Comparison of ENCODE assay signal across 22 mouse cellular contexts in the genomic region with DNA sequence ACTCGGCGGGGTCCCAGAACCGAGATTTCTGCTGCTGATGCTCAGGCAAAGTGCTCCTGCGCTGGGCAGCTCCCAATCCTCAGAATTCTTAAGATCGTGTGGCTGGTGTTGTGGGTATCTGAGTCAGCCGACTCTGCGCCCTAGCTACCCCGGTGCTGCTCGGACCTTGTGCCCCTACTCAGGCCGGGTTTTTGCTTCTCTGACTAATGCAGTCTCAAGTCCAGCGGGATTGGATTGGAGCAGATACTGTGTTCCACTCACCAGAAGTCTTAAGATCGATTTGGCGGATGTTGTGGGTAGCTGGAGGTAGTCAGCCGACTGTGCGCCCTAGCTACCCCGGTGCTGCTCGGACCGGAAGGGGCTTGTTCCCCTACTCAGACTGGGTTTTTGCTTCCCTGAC.
"Had no signal": no experiment of that assay in that cellular context is flagged by ENCODE, and none has a peak within 500 bp of the region (broad histone marks: within the 10 kb centered on the region; RNA-seq: fewer than 3 reads in every experiment).

No protein-coding gene starts in this region.

- H3K4me3 ChIP-seq: gastrocnemius, adult 2 months; heart, embryonic 13.5 days; heart, embryonic 15.5 days; hindbrain, embryonic 10.5 days; hindbrain, embryonic 12.5 days; intestine, embryonic 15.5 days; layer of hippocampus, adult 2 months; limb, embryonic 13.5 days; limb, embryonic 15.5 days; liver, embryonic 12.5 days had no signal

- H3K9me3 ChIP-seq: heart, embryonic 13.5 days; heart, embryonic 15.5 days; hindbrain, embryonic 10.5 days; hindbrain, embryonic 12.5 days; intestine, embryonic 15.5 days; limb, embryonic 13.5 days; limb, embryonic 15.5 days; liver, embryonic 12.5 days had no signal

- H3K27me3 ChIP-seq: heart, embryonic 13.5 days; heart, embryonic 15.5 days; hindbrain, embryonic 12.5 days; intestine, embryonic 15.5 days; limb, embryonic 13.5 days; limb, embryonic 15.5 days; liver, embryonic 12.5 days had no signal

- DNase-seq: gastrocnemius, adult 2 months; gastrocnemius, postnatal 10 days; gastrocnemius, postnatal 25 days; heart, adult 18-20 months; heart, postnatal 4 days; kidney, adult 18-20 months; kidney, adult 8-10 months; kidney, postnatal 10 days; kidney, postnatal 25 days; kidney, postnatal 4 days; layer of hippocampus, adult 9-11 months; layer of hippocampus, postnatal 36 days; left cerebral cortex, postnatal 4 days had no signal

- H3K36me3 ChIP-seq: heart, embryonic 13.5 days; heart, embryonic 15.5 days; hindbrain, embryonic 10.5 days; hindbrain, embryonic 12.5 days; intestine, embryonic 15.5 days; limb, embryonic 13.5 days; limb, embryonic 15.5 days; liver, embryonic 12.5 days had no signal

- H3K4me1 ChIP-seq: heart, embryonic 13.5 days; heart, embryonic 15.5 days; hindbrain, embryonic 10.5 days; hindbrain, embryonic 12.5 days; intestine, embryonic 15.5 days; limb, embryonic 13.5 days; limb, embryonic 15.5 days; liver, embryonic 12.5 days had no signal
